Mouse (Mus musculus): ENCODE results near the gene Trpm3. TPM values are rescaled to one million over a fixed set of nuclear protein-coding genes. Genes with fewer than 3 reads are reported as not detected.

The Trpm3 gene
- polyA plus RNA-seq, 1 experiment, result 0.08 TPM

- TF ChIP-seq POLR2A (IDR thresholded peaks at IDR 0.05; ENCODE audit: low read depth, low read length) (no peak), CTCF (IDR thresholded peaks at IDR 0.05; ENCODE audit: extremely low read depth, insufficient read depth, insufficient read length, insufficient replicate concordance) (no peak)
- DNase-seq (ENCODE audit: low read depth in 1 of 2, low spot score in 2 of 2), result no peak
- no peaks in the 10 kb centered on the region for H3K4me1 ChIP-seq (ENCODE audit: control insufficient read depth, insufficient read depth, insufficient read length)
- H3K4me3 ChIP-seq (ENCODE audit: extremely low read depth, insufficient read depth, insufficient read length), result no peak overlapping the region
- no peaks in the 10 kb centered on the region for H3K27me3 ChIP-seq (ENCODE audit: control insufficient read depth, insufficient read depth, low read length)
- no peaks in the 10 kb centered on the region for H3K36me3 ChIP-seq (ENCODE audit: control insufficient read depth, insufficient read depth, low read length)
- 43% methylated on average over 3 of the region's 3 CpGs for WGBS
- no peak overlapping the region for H3K27ac ChIP-seq (ENCODE audit: insufficient read depth, low read length)
These were observed 455.6 kb downstream of the Trpm3 start for GRCm38 (mm10) chr19:22594492-22594891.

- no peak for TF ChIP-seq CTCF (IDR thresholded peaks at IDR 0.05; ENCODE audit: extremely low read depth, insufficient read depth, insufficient read length, insufficient replicate concordance)
- no peak for TF ChIP-seq POLR2A (IDR thresholded peaks at IDR 0.05; ENCODE audit: low read depth, low read length)
- Histone ChIP-seq H3K27me3 (ENCODE audit: control insufficient read depth, insufficient read depth, low read length) (no peaks in the 10 kb centered on the region), H3K4me1 (ENCODE audit: control insufficient read depth, insufficient read depth, insufficient read length) (no peaks in the 10 kb centered on the region), H3K27ac (ENCODE audit: insufficient read depth, low read length) (no peak overlapping the region), H3K4me3 (ENCODE audit: extremely low read depth, insufficient read depth, insufficient read length) (no peak overlapping the region), H3K36me3 (ENCODE audit: control insufficient read depth, insufficient read depth, low read length) (no peaks in the 10 kb centered on the region)
- 75% methylated on average over 2 of the region's 2 CpGs for WGBS
- DNase-seq (ENCODE audit: low read depth in 1 of 2, low spot score in 2 of 2), result no peak
These were observed 456.4 kb downstream of the Trpm3 start for GRCm38 (mm10) chr19:22595246-22595645.

GRCm38 (mm10) chr19:22596715-22597114 lies 457.9 kb downstream of the Trpm3 start:
- DNase-seq (ENCODE audit: low read depth in 1 of 2, low spot score in 2 of 2), result no peak
- TF ChIP-seq POLR2A (IDR thresholded peaks at IDR 0.05; ENCODE audit: low read depth, low read length) (no peak), CTCF (IDR thresholded peaks at IDR 0.05; ENCODE audit: extremely low read depth, insufficient read depth, insufficient read length, insufficient replicate concordance) (no peak)

GRCm38 (mm10) chr19:22604322-22604721 lies 465.5 kb downstream of the Trpm3 start:
- Histone ChIP-seq H3K4me3 (ENCODE audit: extremely low read depth, insufficient read depth, insufficient read length) (no peak overlapping the region), H3K27ac (ENCODE audit: insufficient read depth, low read length) (no peak overlapping the region), H3K27me3 (ENCODE audit: control insufficient read depth, insufficient read depth, low read length) (no peaks in the 10 kb centered on the region), H3K4me1 (ENCODE audit: control insufficient read depth, insufficient read depth, insufficient read length) (no peaks in the 10 kb centered on the region), H3K36me3 (ENCODE audit: control insufficient read depth, insufficient read depth, low read length) (no peaks in the 10 kb centered on the region)
- DNase-seq (ENCODE audit: low read depth in 1 of 2, low spot score in 2 of 2), result no peak
- TF ChIP-seq CTCF (IDR thresholded peaks at IDR 0.05; ENCODE audit: extremely low read depth, insufficient read depth, insufficient read length, insufficient replicate concordance) (no peak), POLR2A (IDR thresholded peaks at IDR 0.05; ENCODE audit: low read depth, low read length) (no peak)
- 15% methylated on average over 4 of the region's 4 CpGs for WGBS

More at GRCm38 (mm10) chr19:22596715-22597114, 457.9 kb downstream of the Trpm3 start:
- no peak overlapping the region for H3K27ac ChIP-seq (ENCODE audit: insufficient read depth, low read length)
- no peak overlapping the region for H3K4me3 ChIP-seq (ENCODE audit: extremely low read depth, insufficient read depth, insufficient read length)
- H3K27me3 ChIP-seq (ENCODE audit: control insufficient read depth, insufficient read depth, low read length), result no peaks in the 10 kb centered on the region
- H3K36me3 ChIP-seq (ENCODE audit: control insufficient read depth, insufficient read depth, low read length), result no peaks in the 10 kb centered on the region
- H3K4me1 ChIP-seq (ENCODE audit: control insufficient read depth, insufficient read depth, insufficient read length), result no peaks in the 10 kb centered on the region
- WGBS, result 51% methylated on average over 3 of the region's 3 CpGs

- WGBS, result 32% methylated on average over 5 of the region's 5 CpGs
- H3K36me3 ChIP-seq (ENCODE audit: control insufficient read depth, insufficient read depth, low read length), result no peaks in the 10 kb centered on the region
- no peak for TF ChIP-seq CTCF (IDR thresholded peaks at IDR 0.05; ENCODE audit: extremely low read depth, insufficient read depth, insufficient read length, insufficient replicate concordance)
- TF ChIP-seq POLR2A (IDR thresholded peaks at IDR 0.05; ENCODE audit: low read depth, low read length), result no peak
These were observed 469.3 kb downstream of the Trpm3 start for GRCm38 (mm10) chr19:22607985-22608684.

GRCm38 (mm10) chr19:22611621-22612020 lies 472.8 kb downstream of the Trpm3 start:
- DNase-seq (ENCODE audit: low read depth in 1 of 2, low spot score in 2 of 2), result no peak
- TF ChIP-seq CTCF (IDR thresholded peaks at IDR 0.05; ENCODE audit: extremely low read depth, insufficient read depth, insufficient read length, insufficient replicate concordance) (no peak), POLR2A (IDR thresholded peaks at IDR 0.05; ENCODE audit: low read depth, low read length) (no peak)
- H3K27ac ChIP-seq (ENCODE audit: insufficient read depth, low read length), result no peak overlapping the region
- H3K4me1 ChIP-seq (ENCODE audit: control insufficient read depth, insufficient read depth, insufficient read length), result no peaks in the 10 kb centered on the region
- H3K4me3 ChIP-seq (ENCODE audit: extremely low read depth, insufficient read depth, insufficient read length), result no peak overlapping the region
- H3K27me3 ChIP-seq (ENCODE audit: control insufficient read depth, insufficient read depth, low read length), result no peaks in the 10 kb centered on the region
- no peaks in the 10 kb centered on the region for H3K36me3 ChIP-seq (ENCODE audit: control insufficient read depth, insufficient read depth, low read length)
- WGBS, result 88% methylated on average over 2 of the region's 2 CpGs

More at GRCm38 (mm10) chr19:22607985-22608684, 469.3 kb downstream of the Trpm3 start:
- no peak for DNase-seq (ENCODE audit: low read depth in 1 of 2, low spot score in 2 of 2)
- Histone ChIP-seq H3K27ac (ENCODE audit: insufficient read depth, low read length) (no peak overlapping the region), H3K27me3 (ENCODE audit: control insufficient read depth, insufficient read depth, low read length) (no peaks in the 10 kb centered on the region), H3K4me3 (ENCODE audit: extremely low read depth, insufficient read depth, insufficient read length) (no peak overlapping the region), H3K4me1 (ENCODE audit: control insufficient read depth, insufficient read depth, insufficient read length) (no peaks in the 10 kb centered on the region)

GRCm38 (mm10) chr19:22615367-22615766 lies 476.5 kb downstream of the Trpm3 start:
- DNase-seq (ENCODE audit: low read depth in 1 of 2, low spot score in 2 of 2), result no peak
- no peak overlapping the region for H3K27ac ChIP-seq (ENCODE audit: insufficient read depth, low read length)
- no peaks in the 10 kb centered on the region for H3K4me1 ChIP-seq (ENCODE audit: control insufficient read depth, insufficient read depth, insufficient read length)
- TF ChIP-seq POLR2A (IDR thresholded peaks at IDR 0.05; ENCODE audit: low read depth, low read length) (no peak), CTCF (IDR thresholded peaks at IDR 0.05; ENCODE audit: extremely low read depth, insufficient read depth, insufficient read length, insufficient replicate concordance) (no peak)
- H3K36me3 ChIP-seq (ENCODE audit: control insufficient read depth, insufficient read depth, low read length), result no peaks in the 10 kb centered on the region
- no peak overlapping the region for H3K4me3 ChIP-seq (ENCODE audit: extremely low read depth, insufficient read depth, insufficient read length)
- H3K27me3 ChIP-seq (ENCODE audit: control insufficient read depth, insufficient read depth, low read length), result no peaks in the 10 kb centered on the region
- 81% methylated on average over 6 of the region's 6 CpGs for WGBS

All from spleen, adult 2 months (tissue).